Mouse (Mus musculus) frontal cortex, adult 2 months (tissue): ENCODE measurements around the gene Myh2. TPM values are rescaled to one million over a fixed set of nuclear protein-coding genes. Genes with fewer than 3 reads are reported as not detected.

Experiments
- DNase-seq, 2 experiments: peaks; one replicate each; pipeline ENCODE4 v3.0.0; 2022; ENCODE audit warnings: low spot score in 1 of 2; ENCODE audit errors: extremely low spot score in 1 of 2
- polyA plus RNA-seq: library from polyadenylated mRNA; depleted of rRNA; stranded (reverse); fragments of >200 nt; gene quantifications from 2 replicates; pipeline ENCODE4 v1.2.3, GENCODE M21; 2012; rRNA removed

Myh2 gene
- polyA plus RNA-seq, 1 experiment: 0.38 TPM

DNA sequence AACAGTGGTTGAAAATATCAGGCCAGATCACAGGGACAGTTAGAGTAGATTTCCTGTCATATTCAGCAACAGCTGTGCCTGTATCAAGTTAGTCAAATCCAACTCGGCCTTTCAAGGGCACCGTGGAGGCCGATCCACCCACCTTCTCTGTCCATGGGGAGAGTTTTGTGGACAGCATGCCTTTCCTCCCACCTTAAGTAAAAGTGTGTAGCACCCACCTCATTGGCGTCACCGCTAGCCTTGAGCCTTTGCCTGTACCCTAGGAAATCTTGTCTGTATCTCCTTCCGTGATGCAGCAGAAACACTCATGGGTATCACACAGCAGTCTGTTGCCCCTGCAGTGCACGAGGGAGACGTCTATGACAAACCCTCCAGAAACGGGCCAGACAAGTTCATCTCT is 66.0 kb downstream of the Myh2 start:
- no peak for DNase-seq

DNA sequence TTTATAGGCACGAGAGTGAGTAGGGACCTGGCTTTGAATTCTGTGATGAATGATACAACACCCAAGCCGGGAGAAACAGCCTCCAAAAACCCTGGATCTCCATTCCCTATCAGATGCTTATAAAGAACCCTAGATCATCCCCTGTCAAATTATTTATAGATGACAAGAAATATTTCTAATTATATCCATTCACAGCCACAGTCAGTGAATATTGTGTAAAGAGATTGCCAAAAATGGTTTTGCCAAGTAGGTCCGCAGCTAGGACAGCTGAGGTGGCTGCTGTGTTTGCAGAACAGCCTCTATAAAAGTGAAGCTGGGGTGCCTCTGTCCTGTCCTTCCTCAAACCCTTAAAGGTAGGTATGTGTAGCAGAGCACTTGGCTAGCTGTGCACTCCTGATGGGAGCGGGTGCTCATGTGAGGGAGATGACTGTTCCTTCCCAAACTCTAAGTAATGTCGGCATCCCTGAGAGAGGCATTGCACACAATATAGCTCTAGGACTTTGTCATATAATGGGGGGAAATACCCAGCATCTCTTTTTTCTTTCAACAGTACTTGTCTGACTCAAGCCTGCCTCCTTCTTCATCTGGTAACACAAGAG is 66.8 kb downstream of the Myh2 start, which contains the start of gene Myh4:
Myh4 (plus strand) TSS at position 549 of the 599 bp plus-strand sequence.
- DNase-seq: no peak

DNA sequence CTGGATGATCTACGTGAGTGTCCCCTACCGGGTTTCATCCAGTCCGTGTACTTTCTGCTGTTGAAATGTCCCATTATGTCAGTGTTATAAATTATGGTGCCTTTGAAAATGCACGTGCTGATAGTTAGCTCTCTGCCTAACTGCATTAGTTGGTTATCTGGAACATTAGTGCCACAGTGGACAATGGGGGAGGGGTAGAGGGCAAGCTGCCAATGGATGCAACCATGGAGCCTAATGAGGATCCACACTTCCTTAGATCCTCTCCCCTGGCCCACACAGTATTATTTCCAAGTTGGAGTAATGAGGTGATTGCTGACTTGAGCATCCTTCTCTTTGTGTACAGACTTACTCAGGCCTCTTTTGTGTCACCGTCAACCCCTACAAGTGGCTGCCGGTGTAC is 70.2 kb downstream of the Myh2 start:
- DNase-seq: no peak

Other genes starting within 250 kb of the Myh2 start
- not detected in 2 replicates for gene Tmem238l, start 214.4 kb upstream of the Myh2 start, polyA plus RNA-seq
- 0.74 and 0.97 TPM in 2 replicates for gene Tmem220, start 145.9 kb upstream of the Myh2 start, polyA plus RNA-seq
- 22.2 and 24.9 TPM in 2 replicates for gene Adprm, start 118.4 kb upstream of the Myh2 start, polyA plus RNA-seq
- 6.2 and 7.4 TPM in 2 replicates for gene Sco1, start 118.4 kb upstream of the Myh2 start, polyA plus RNA-seq
- gene Myh3, start 92.7 kb upstream of the Myh2 start, polyA plus RNA-seq: 0.84 and 0.92 TPM in 2 replicates
- 0.12 and 0.32 TPM in 2 replicates for gene Myh1, start 29.0 kb downstream of the Myh2 start, polyA plus RNA-seq
- 0.14 and 0.53 TPM in 2 replicates for gene Myh4, start 67.0 kb downstream of the Myh2 start, polyA plus RNA-seq
- gene Myh8, start 106.1 kb downstream of the Myh2 start, polyA plus RNA-seq: 0.40 and 0.60 TPM in 2 replicates
- gene Myh13, start 150.6 kb downstream of the Myh2 start, polyA plus RNA-seq: 0.28 and 0.53 TPM in 2 replicates